Mouse (Mus musculus) heart, embryonic 11.5 days (tissue): ENCODE results near the gene Ophn1. TPM values are rescaled to one million over a fixed set of nuclear protein-coding genes. Genes with fewer than 3 reads are reported as not detected.

Experiments
- ATAC-seq: fragments of 200-750 bp; cut with Nextera tagmentation; replicated peaks from 2 replicates; pipeline ENCODE4 v1.8.0; 2017; ENCODE audit warnings: moderate library complexity; ENCODE audit not compliant: insufficient number of reproducible peaks, low FRiP score, low TSS enrichment
- H3K27ac ChIP-seq: fragments of 300-500 bp; sonication (generic); 2 replicates; pipeline ENCODE4 v1.5.1; 2014; ENCODE audit warnings: mild to moderate bottlenecking, low read depth, low read length
- H3K27me3 ChIP-seq: fragments of 300-500 bp; sonication (generic); 2 replicates; pipeline ENCODE4 v1.6.1; 2014; ENCODE audit warnings: mild to moderate bottlenecking, low read length, mixed read lengths; ENCODE audit not compliant: control insufficient read depth, insufficient read depth
- H3K36me3 ChIP-seq: fragments of 300-500 bp; sonication (generic); 2 replicates; pipeline ENCODE4 v1.6.1; 2014; ENCODE audit warnings: mild to moderate bottlenecking, low read length, moderate library complexity, mixed read lengths; ENCODE audit not compliant: control insufficient read depth, insufficient read depth
- H3K4me1 ChIP-seq: fragments of 300-500 bp; sonication (generic); 2 replicates; pipeline ENCODE4 v1.6.1; 2014; ENCODE audit warnings: low read length; ENCODE audit not compliant: control insufficient read depth, insufficient read depth
- H3K4me2 ChIP-seq: fragments of 300-500 bp; sonication (generic); 2 replicates; pipeline ENCODE4 v1.6.1; 2014; ENCODE audit warnings: mild to moderate bottlenecking, moderate library complexity
- H3K4me3 ChIP-seq: fragments of 300-500 bp; sonication (generic); 2 replicates; pipeline ENCODE4 v1.5.1; 2014; ENCODE audit warnings: low read depth, low read length
- H3K9ac ChIP-seq: fragments of 300-500 bp; sonication (generic); 2 replicates; pipeline ENCODE4 v1.6.1; 2014; ENCODE audit warnings: mild to moderate bottlenecking, low read depth, low read length, moderate library complexity
- H3K9me3 ChIP-seq: fragments of 300-500 bp; sonication (generic); replicated peaks from 2 replicates; pipeline ENCODE4 v1.6.1; 2016; ENCODE audit warnings: low read length; ENCODE audit not compliant: control insufficient read depth
- WGBS: fragments of 180-500 bp; shearing (Covaris S2); extraction: QIAGEN DNeasy Blood & Tissue Kit; methylation state at CpG from one replicate; pipeline ENCODE4 v1.1.7; 2014; ENCODE audit not compliant: insufficient replicate concordance; 5-methylcytosine and 5-hydroxymethylcytosine counted together
- polyA plus RNA-seq: library from polyadenylated mRNA; unstranded; fragments of >200 nt; fragmentation: Nextera tagmentation; extraction: Ambion mirVana; gene quantifications from 2 replicates; pipeline ENCODE4 v1.2.1, GENCODE M21; 2014

The Ophn1 gene
- polyA plus RNA-seq, 1 experiment from 2014 or later, result 11.4 TPM

- Histone ChIP-seq H3K9ac (peak overlapping the region; percentile 69), H3K36me3 (no peaks in the 10 kb centered on the region), H3K27ac (0 out of 2 replicates have a peak overlapping the region, but pooled peaks have one; percentile 71), H3K9me3 (no peaks in the 10 kb centered on the region), H3K4me1 (no peaks in the 10 kb centered on the region), H3K4me3 (peak overlapping the region; percentile 56), H3K4me2 (peak overlapping the region; percentile 64), H3K27me3 (no peaks in the 10 kb centered on the region)
- 11% methylated on average over 14 of the region's 14 CpGs for WGBS
- ATAC-seq, result no peak
Observed at GRCm38 (mm10) chrX:98890072-98890405, 786 bp downstream of the Ophn1 start.

DNA sequence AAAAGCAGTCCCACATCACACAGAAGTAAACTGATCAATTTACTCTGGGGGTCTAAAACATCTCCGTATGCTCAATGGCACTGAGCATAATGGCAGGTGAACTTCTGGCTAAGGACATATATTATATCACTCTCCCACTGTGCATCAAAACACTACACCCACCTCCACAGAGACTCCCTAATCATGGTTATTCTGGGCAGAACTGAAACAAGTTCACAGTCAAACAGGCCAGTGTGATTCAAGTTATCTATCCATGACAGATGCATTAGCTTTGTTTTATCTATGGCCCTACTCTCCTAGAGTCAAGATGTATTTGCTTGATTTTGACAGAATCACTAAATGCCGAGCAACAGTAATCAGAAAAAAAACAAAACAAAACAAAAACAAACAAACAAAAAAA is 8.8 kb downstream of the Ophn1 start:
- Histone ChIP-seq H3K9me3 (no peaks in the 10 kb centered on the region), H3K4me3 (no peak overlapping the region), H3K27me3 (no peaks in the 10 kb centered on the region), H3K27ac (no peak overlapping the region), H3K4me2 (no peak overlapping the region), H3K36me3 (no peaks in the 10 kb centered on the region), H3K4me1 (no peaks in the 10 kb centered on the region), H3K9ac (no peak overlapping the region)
- no peak for ATAC-seq
- 70% methylated on average over 2 of the region's 2 CpGs for WGBS

DNA sequence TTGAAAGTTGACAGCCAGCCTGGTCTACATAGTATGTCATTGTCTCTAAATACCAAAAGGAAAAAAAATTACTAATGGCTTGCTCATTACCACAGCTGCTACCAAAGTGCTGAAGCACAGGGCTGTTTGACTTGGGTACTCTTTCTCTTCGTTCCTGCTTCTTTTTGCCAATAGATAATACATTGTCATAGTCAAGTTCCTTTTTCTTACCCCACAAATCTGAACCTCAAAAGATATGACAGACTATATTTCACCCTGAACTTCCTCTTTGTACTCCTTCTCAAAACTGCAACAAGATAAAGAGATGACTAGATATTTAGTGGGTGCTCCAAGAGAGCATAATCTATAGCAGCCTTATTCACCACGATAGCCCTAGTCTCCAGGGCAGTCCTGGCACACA is 9.7 kb downstream of the Ophn1 start:
- H3K4me3 ChIP-seq, result no peak overlapping the region
- H3K9me3 ChIP-seq, result no peaks in the 10 kb centered on the region
- no peak overlapping the region for H3K27ac ChIP-seq
- no peaks in the 10 kb centered on the region for H3K4me1 ChIP-seq
- H3K9ac ChIP-seq, result no peak overlapping the region
- no peak for ATAC-seq
- WGBS, result 77% methylated on average over 2 of the region's 2 CpGs
- H3K36me3 ChIP-seq, result no peaks in the 10 kb centered on the region
- H3K27me3 ChIP-seq, result no peaks in the 10 kb centered on the region
- H3K4me2 ChIP-seq, result no peak overlapping the region

GRCm38 (mm10) chrX:98880314-98880713 is 10.5 kb downstream of the Ophn1 start:
- ATAC-seq, result no peak
- Histone ChIP-seq H3K27me3 (no peaks in the 10 kb centered on the region), H3K9ac (no peak overlapping the region), H3K4me1 (no peaks in the 10 kb centered on the region), H3K9me3 (no peaks in the 10 kb centered on the region), H3K4me3 (no peak overlapping the region), H3K27ac (no peak overlapping the region), H3K36me3 (no peaks in the 10 kb centered on the region), H3K4me2 (no peak overlapping the region)
- WGBS, result 85% methylated on average over 6 of the region's 6 CpGs

GRCm38 (mm10) chrX:98875144-98875543 is 15.7 kb downstream of the Ophn1 start:
- no peak overlapping the region for H3K4me2 ChIP-seq
- 71% methylated on average over 6 of the region's 6 CpGs for WGBS
- H3K9me3 ChIP-seq, result no peaks in the 10 kb centered on the region
- H3K9ac ChIP-seq, result no peak overlapping the region
- no peak for ATAC-seq
- H3K4me1 ChIP-seq, result no peaks in the 10 kb centered on the region
- H3K36me3 ChIP-seq, result no peaks in the 10 kb centered on the region
- H3K27ac ChIP-seq, result no peak overlapping the region
- no peak overlapping the region for H3K4me3 ChIP-seq
- no peaks in the 10 kb centered on the region for H3K27me3 ChIP-seq

- no peak for ATAC-seq
- WGBS, result 90% methylated on average over 5 of the region's 5 CpGs
- H3K9me3 ChIP-seq, result no peaks in the 10 kb centered on the region
Observed at GRCm38 (mm10) chrX:98874086-98874485, 16.7 kb downstream of the Ophn1 start.

GRCm38 (mm10) chrX:98872064-98872463 is 18.8 kb downstream of the Ophn1 start:
- H3K27me3 ChIP-seq, result no peaks in the 10 kb centered on the region
- no peaks in the 10 kb centered on the region for H3K9me3 ChIP-seq
- no peak for ATAC-seq
- H3K4me1 ChIP-seq, result no peaks in the 10 kb centered on the region
- H3K9ac ChIP-seq, result no peak overlapping the region
- H3K36me3 ChIP-seq, result no peaks in the 10 kb centered on the region
- no peak overlapping the region for H3K27ac ChIP-seq
- no peak overlapping the region for H3K4me3 ChIP-seq
- H3K4me2 ChIP-seq, result no peak overlapping the region
- WGBS, result 76% methylated on average over 1 of the region's 1 CpGs

More at GRCm38 (mm10) chrX:98874086-98874485, 16.7 kb downstream of the Ophn1 start:
- Histone ChIP-seq H3K9ac (no peak overlapping the region), H3K36me3 (no peaks in the 10 kb centered on the region), H3K27me3 (no peaks in the 10 kb centered on the region), H3K4me3 (no peak overlapping the region), H3K4me2 (no peak overlapping the region), H3K27ac (no peak overlapping the region), H3K4me1 (no peaks in the 10 kb centered on the region)

DNA sequence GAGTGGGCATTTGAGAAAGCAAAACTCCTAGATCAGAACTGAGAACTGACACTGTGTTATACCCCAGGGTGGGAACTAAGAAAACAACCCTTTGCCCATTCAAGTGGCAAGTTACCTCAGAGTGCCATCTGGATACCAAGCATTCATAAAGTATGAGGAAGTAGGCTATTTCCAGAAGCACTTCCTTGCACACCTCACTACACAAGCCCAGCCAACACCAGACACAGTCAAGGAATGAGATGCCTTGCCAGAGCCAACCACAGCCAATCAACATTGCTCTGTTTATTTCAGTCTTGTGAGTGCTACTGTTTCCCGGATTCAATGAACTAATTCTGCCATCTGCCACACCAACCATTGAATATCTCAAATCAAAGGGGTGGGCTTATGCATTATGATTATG is 20.3 kb downstream of the Ophn1 start:
- 74% methylated on average over 1 of the region's 1 CpGs for WGBS
- no peaks in the 10 kb centered on the region for H3K9me3 ChIP-seq
- no peaks in the 10 kb centered on the region for H3K27me3 ChIP-seq
- no peaks in the 10 kb centered on the region for H3K36me3 ChIP-seq
- H3K4me1 ChIP-seq, result no peaks in the 10 kb centered on the region
- no peak overlapping the region for H3K9ac ChIP-seq
- ATAC-seq, result no peak
- H3K4me3 ChIP-seq, result no peak overlapping the region
- no peak overlapping the region for H3K27ac ChIP-seq
- H3K4me2 ChIP-seq, result no peak overlapping the region

- Histone ChIP-seq H3K4me2 (no peak overlapping the region), H3K4me1 (no peaks in the 10 kb centered on the region), H3K27me3 (no peaks in the 10 kb centered on the region), H3K27ac (no peak overlapping the region), H3K9ac (no peak overlapping the region), H3K36me3 (no peaks in the 10 kb centered on the region), H3K9me3 (no peaks in the 10 kb centered on the region), H3K4me3 (no peak overlapping the region)
- 69% methylated on average over 2 of the region's 2 CpGs for WGBS
- no peak for ATAC-seq
Observed at GRCm38 (mm10) chrX:98869735-98870134, 21.1 kb downstream of the Ophn1 start.
